Mouse (Mus musculus) embryonic fibroblast, embryonic 13.5 days (primary cell): Measurements from ENCODE around the gene Top3a.

Experiments
- CTCF ChIP-seq: IDR thresholded peaks from 2 replicates; pipeline ENCODE4 v1.5.1; 2011; ENCODE audit warnings: mild to moderate bottlenecking, control low read depth, low read length, moderate library complexity, borderline replicate concordance; ENCODE audit not compliant: insufficient read depth
- POLR2A ChIP-seq: IDR thresholded peaks from 2 replicates; pipeline ENCODE4 v1.6.1; 2011; ENCODE audit warnings: low read depth, mild to moderate bottlenecking, control low read depth, low read length, moderate library complexity

- no peak for TF ChIP-seq CTCF
- no peak for TF ChIP-seq POLR2A
Measured at GRCm38 (mm10) chr11:60755570-60755969, 21.6 kb downstream of the Top3a start.
